Mouse (Mus musculus) brain, embryonic 18.5 days (tissue): ENCODE measurements around the gene Cog5.

Source experiments
- DNase-seq: peaks from one replicate; pipeline ENCODE4 v3.0.0-alpha.2; 2012; ENCODE audit warnings: low read depth, low spot score

Gene Cog5

GRCm38 (mm10) chr12:31937613-31938012 lies 282.9 kb downstream of the Cog5 start:
- no peak for DNase-seq

DNA sequence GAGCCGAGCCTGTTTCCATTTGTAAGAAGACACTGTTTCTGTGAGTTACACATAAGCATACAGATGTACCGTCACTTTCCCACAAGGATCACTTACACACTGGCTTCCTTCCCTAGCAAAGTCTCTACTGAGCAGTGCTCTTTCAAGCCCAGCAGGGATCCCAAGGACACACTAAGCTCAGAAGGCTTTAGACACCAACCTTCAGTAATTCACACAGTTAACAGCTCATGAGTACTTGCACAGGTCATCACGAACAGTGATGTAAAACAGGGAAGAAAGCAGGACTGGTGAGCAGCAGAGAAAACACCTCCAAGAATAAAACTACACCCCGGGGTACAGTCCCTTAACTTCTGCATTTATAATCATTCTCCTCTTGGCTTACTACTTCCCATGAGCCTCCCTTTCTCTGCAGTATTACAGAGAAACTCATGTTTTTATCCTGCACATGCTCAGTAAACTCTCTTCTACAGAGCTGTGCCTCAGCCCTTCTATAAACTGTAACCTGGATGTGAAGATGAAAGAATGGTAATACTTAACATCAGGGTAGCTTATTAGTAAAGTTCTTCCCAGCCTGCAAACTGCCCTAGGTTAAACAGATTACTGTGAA lies 283.8 kb downstream of the Cog5 start:
- DNase-seq: no peak

- no peak for DNase-seq
Observed at GRCm38 (mm10) chr12:31939026-31939425, 284.4 kb downstream of the Cog5 start.

DNA sequence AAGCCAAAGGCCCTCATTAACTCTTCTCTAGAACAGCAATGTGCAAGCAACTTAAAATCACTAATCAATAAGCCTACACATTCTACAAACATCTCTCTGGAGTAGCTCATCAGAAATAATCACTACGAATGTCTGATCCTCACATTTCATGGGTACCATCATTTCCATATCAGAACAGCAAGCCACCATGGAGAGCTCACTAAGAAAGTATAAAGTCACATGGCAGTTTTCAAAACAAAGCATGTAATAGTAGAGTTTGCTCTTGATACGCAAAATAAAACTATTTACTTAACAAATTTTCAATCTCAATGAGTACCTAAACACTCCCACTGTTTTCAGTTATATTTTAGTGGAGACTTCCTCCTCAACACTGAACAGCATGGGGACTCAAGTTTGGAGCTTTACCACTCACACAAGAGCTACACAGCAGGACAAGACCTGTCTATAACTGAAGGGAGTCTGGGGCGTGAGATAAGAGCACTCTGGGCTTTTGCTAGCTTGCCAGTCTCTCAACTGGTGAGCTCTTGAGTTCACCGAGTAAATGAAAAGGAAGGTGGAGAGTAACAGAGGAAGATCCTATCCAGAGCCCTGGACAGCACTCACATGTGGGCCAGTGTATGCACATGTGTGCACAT lies 288.5 kb downstream of the Cog5 start:
- no peak for DNase-seq

- no peak for DNase-seq
Observed at GRCm38 (mm10) chr12:31944405-31944804, 289.7 kb downstream of the Cog5 start.

GRCm38 (mm10) chr12:31947476-31947875 lies 292.8 kb downstream of the Cog5 start:
- DNase-seq: no peak

- no peak for DNase-seq
Observed at GRCm38 (mm10) chr12:31948101-31949000, 293.7 kb downstream of the Cog5 start.

DNA sequence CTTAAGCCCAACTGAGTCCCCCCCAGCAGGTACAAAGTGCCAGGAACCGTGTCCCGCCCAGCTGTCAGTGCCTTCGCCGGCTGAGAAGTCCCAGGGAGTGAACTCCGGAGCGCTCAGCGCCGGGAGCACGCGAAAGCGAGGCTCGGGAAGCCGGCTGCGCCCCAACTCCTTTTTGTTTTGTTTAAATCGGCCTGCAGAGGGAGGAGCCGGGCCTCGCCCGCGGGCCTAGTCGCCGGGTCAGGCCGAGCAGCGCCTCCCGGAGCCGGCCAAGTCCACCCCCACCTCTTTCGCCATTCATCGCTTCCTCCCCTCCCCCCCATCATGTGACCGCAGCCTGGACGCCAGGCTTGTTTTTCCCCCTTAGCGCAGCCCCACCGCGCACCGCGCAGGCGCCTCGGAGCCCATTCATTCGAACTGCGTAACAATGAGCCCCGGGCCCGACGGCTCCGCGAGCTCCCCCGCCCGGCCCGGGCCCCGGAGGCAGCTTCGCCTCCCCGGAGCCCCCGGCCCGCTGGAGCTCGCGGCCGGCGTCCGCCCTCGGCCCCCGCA lies 294.6 kb downstream of the Cog5 start:
- peak; percentile 84 for DNase-seq

GRCm38 (mm10) chr12:31949759-31950658 lies 295.3 kb downstream of the Cog5 start, which contains the start of gene Hbp1:
TSS of gene Hbp1 (minus strand) at chr12:31950535.
- DNase-seq: peak; percentile 100

GRCm38 (mm10) chr12:31950659-31951031 lies 296.0 kb downstream of the Cog5 start:
- DNase-seq: no peak

DNA sequence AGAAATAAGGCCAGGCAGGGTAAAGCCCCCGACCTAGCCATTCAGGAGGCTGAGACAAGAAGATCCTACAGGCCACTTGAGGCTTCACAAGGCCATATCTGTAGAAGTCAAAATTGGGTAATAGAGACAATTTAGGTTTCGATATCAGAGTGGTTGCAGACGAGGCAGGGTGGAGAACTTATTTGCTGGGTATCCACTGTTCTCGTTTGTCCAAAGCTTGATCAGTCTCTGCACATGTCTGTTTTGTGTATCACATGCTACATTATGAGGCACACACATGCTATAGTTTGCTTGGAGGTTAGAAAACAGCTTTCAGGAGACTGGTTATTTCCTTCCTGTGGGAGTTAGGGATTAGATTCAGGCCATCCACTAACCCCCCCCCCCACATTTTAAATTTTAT lies 301.2 kb downstream of the Cog5 start:
- DNase-seq: no peak

- DNase-seq: no peak
Observed at GRCm38 (mm10) chr12:31964074-31964473, 309.4 kb downstream of the Cog5 start.

DNA sequence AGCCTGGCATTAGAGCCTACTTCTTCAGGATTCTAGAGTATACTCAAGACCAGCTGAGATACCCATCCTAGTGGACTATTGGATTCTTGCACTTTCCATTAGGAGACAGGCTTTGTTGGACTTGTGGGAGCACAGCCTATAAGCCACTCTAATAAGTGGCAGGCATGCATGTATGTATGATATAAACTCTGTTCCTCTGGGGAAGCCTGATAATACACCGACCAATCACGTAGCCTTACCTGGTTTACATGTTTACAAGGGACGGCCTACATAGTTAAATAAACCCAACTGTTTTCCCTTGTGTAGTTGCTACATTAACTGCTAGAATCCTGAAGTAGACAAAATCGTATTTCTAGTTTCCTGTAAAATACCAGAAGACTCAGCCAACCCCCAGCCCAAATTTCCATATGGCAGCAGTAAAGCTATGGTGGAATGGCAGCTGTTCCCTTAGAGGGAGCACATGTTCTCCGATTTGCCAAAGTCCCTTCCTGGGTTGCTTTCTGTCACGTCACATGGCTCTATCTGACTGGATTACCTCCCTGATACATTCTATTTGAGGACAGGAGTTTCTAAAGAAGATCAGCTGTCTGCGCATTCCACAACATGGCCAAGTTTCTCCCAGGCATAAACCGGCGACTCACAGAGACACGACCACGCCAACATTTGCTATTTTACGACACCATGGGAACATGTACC lies 311.0 kb downstream of the Cog5 start:
- DNase-seq: no peak

GRCm38 (mm10) chr12:31966405-31966804 lies 311.7 kb downstream of the Cog5 start:
- DNase-seq: no peak

DNA sequence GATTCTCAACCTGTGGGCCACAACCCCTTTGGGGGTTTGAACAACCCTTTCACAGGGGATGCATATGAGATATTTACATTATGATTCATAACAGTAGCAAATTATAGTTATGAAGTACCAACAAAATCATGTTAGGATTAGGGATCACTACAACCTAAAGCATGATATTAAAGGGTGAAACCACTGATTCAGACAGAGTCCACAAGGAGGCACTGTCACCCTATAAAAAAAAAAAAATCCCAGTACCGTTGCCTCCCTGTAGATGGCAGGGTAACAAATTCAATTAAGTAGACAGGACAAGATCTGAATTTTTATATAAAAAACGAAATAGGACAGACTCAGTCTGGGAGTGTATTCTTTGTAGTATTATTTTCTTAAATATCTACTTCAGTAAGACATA lies 312.9 kb downstream of the Cog5 start:
- no peak for DNase-seq

- no peak for DNase-seq
Observed at GRCm38 (mm10) chr12:31969111-31969510, 314.4 kb downstream of the Cog5 start.

DNA sequence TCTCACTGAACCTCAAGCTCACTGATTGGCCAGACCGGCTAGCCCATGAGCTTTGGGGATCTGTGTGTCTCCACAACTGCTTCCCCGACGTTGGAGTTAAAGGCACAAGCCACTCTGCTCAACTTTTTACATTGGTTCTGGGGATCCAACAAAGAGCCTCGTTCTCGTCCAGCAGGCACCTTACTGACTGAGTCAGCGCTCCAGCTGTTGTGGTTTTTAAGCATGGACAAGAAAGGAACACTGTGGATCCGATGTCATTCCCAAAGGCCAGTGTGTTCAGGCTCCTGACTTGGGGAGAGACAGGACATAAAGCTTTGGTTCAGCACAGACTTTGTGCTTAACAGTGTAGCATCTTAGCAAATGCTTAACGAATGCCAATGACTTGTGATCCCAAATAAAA lies 316.9 kb downstream of the Cog5 start:
- no peak for DNase-seq

DNA sequence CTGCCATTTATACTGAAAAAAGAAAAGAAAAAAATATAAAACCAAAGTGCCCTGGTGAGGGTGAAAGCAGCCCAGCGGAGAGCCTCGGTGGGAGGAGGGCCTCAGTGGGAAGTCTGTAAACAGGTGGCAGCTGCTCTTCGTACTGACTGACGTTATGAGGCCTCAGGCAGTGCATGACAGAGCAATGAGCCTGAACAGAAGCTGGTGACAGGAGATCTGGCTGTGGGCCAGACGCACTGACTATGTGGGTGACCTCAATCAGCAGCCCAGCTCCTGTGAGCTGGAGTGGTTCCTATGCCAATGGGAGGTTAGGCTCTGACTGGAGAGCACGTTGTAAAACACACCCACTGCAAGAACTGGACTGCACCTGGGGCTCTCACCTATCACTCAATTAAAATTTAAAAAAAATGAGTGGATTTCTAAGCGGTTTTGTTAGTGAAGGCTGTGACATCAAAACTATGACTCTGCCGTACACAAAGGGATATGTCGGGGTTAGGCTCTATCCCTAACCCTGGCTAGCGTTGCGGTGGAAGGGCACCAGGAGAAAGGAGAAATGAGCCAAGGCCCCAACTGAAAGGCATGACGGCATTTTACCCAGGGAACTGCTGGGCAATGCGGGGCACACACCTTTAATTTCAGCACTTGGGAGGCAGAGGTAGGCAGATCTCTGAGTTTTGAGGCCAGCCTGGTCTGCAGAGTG lies 319.0 kb downstream of the Cog5 start:
- DNase-seq: no peak

GRCm38 (mm10) chr12:31976544-31976943 lies 321.9 kb downstream of the Cog5 start:
- no peak for DNase-seq

GRCm38 (mm10) chr12:31977613-31978195 lies 323.0 kb downstream of the Cog5 start:
- no peak for DNase-seq
